Mouse (Mus musculus) limb, embryonic 10.5 days (tissue): ENCODE results near the gene Elane. TPM values are rescaled to one million over a fixed set of nuclear protein-coding genes. Genes with fewer than 3 reads are reported as not detected.
"Not testable (repeated sequence)": the region's sequence is repeated elsewhere in the genome, so short reads cannot be mapped to it uniquely, and the experiment has no call there.

Experiments used
- DNase-seq: peaks from one replicate; pipeline ENCODE4 v3.0.0-alpha.2; 2017; ENCODE audit warnings: low spot score
- H3K27ac ChIP-seq: fragments of 300-500 bp; sonication (generic); 2 replicates; pipeline ENCODE4 v1.5.1; 2016; ENCODE audit warnings: mild to moderate bottlenecking
- H3K27me3 ChIP-seq: fragments of 300-500 bp; sonication (generic); 2 replicates; pipeline ENCODE4 v1.6.1; 2016; ENCODE audit warnings: low read depth, mild to moderate bottlenecking; ENCODE audit not compliant: poor library complexity, severe bottlenecking
- H3K36me3 ChIP-seq: fragments of 300-500 bp; sonication (generic); 2 replicates; pipeline ENCODE4 v1.6.1; 2016; ENCODE audit warnings: mild to moderate bottlenecking, moderate library complexity
- H3K4me1 ChIP-seq: fragments of 300-500 bp; sonication (generic); 2 replicates; pipeline ENCODE4 v1.6.1; 2016
- H3K4me3 ChIP-seq: fragments of 300-500 bp; sonication (generic); 2 replicates; pipeline ENCODE4 v1.5.1; 2016; ENCODE audit warnings: mild to moderate bottlenecking, moderate library complexity
- H3K9me3 ChIP-seq: fragments of 300-500 bp; sonication (generic); replicated peaks from 2 replicates; pipeline ENCODE4 v1.6.1; 2016; ENCODE audit warnings: mild to moderate bottlenecking
- WGBS: fragments of 180-500 bp; shearing (Covaris S2); methylation state at CpG from one replicate; pipeline ENCODE4 v1.1.7; 2016; 5-methylcytosine and 5-hydroxymethylcytosine counted together
- polyA plus RNA-seq: library from polyadenylated mRNA; unstranded; fragments of >200 nt; fragmentation: Nextera tagmentation; extraction: Ambion mirVana; gene quantifications from 2 replicates; pipeline ENCODE4 v1.2.1, GENCODE M21; 2016

Elane gene
- polyA plus RNA-seq, 1 experiment from 2014 or later = not detected

GRCm38 (mm10) chr10:79874290-79874862, 11.7 kb upstream of the Elane start, which contains the start of the genes Prtn3 and Plppr3:
Gene Prtn3 (plus strand): TSS chr10:79874476.
Gene Plppr3 (minus strand): TSS chr10:79874634.
- peak within 1 kb of the TSS; percentile 98 for H3K27ac ChIP-seq
- H3K36me3 ChIP-seq = peaks cover 34% of the 10 kb centered on the region
- peak; percentile 89 for DNase-seq
- H3K4me3 ChIP-seq = peak within 1 kb of the TSS; percentile 88
- under 1% methylated on average over 56 of the region's 57 CpGs for WGBS
- H3K4me1 ChIP-seq = peaks cover 48% of the 10 kb centered on the region
- 0 out of 2 replicates have a peak, but pooled peaks cover 4% of the 10 kb centered on the region for H3K27me3 ChIP-seq
- H3K9me3 ChIP-seq = no peaks in the 10 kb centered on the region

- WGBS = 43% methylated on average over 1 of the region's 1 CpGs
- Histone ChIP-seq H3K36me3 (peaks cover 8% of the 10 kb centered on the region), H3K4me1 (peaks cover 65% of the 10 kb centered on the region), H3K27ac (no peak overlapping the region), H3K9me3 (no peaks in the 10 kb centered on the region), H3K27me3 (peaks cover 30% of the 10 kb centered on the region), H3K4me3 (no peak overlapping the region)
- no peak for DNase-seq
These were observed 8.9 kb upstream of the Elane start for GRCm38 (mm10) chr10:79877174-79877573.

DNA sequence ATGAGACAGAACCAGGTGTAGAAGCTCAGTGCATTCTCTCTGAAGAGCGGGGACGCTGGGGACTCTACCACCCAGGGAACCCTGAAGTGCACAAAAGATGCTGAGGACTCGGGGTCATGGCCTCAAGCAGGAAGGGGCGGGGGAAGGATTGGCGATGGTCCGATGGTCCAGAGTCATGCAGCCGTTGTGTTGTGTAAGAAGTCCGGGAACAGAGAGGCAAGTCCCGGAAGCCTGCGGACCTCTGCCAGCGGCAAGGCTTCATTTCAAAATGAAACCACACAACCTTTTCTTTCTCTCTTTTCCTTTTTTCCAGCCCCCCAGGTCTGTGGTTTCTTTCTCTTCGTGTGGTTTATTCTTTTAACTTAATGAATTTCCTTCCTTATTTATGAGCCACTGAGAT, 8.3 kb upstream of the Elane start:
- WGBS = 66% methylated on average over 12 of the region's 12 CpGs
- H3K36me3 ChIP-seq = peaks cover 2% of the 10 kb centered on the region
- H3K27ac ChIP-seq = no peak overlapping the region
- DNase-seq = no peak
- H3K9me3 ChIP-seq = no peaks in the 10 kb centered on the region
- no peak overlapping the region for H3K4me3 ChIP-seq
- peaks cover 66% of the 10 kb centered on the region for H3K4me1 ChIP-seq
- H3K27me3 ChIP-seq = peaks cover 36% of the 10 kb centered on the region

GRCm38 (mm10) chr10:79879527-79879926, 6.5 kb upstream of the Elane start:
- no peaks in the 10 kb centered on the region for H3K36me3 ChIP-seq
- no peak for DNase-seq
- H3K27me3 ChIP-seq = peaks cover 43% of the 10 kb centered on the region
- 0 out of 2 replicates have a peak overlapping the region, but pooled peaks have one; percentile 56 for H3K27ac ChIP-seq
- H3K9me3 ChIP-seq = no peaks in the 10 kb centered on the region
- H3K4me3 ChIP-seq = no peak overlapping the region
- H3K4me1 ChIP-seq = peaks cover 63% of the 10 kb centered on the region
- 63% methylated on average over 3 of the region's 3 CpGs for WGBS

DNA sequence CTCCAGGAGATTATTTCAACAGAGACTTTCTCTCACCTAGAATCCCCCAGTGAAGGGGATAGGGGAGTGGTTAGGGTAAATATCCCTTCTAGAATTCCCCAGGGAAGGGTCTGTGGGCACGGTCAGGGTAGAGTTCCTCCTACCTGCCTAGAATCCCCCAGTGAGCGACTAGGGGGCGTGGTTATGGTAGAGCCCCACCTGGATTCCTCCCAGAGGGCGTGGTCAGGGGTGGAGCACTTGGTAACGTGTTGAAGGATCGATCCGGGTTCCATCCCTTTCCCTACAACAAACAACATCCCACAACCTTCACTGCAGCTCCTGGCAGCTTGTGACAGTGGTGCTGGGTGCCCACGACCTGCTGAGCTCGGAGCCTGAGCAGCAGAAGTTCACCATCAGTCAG, 5.3 kb upstream of the Elane start:
- no peak for DNase-seq
- H3K27ac ChIP-seq = no peak overlapping the region; the same call in 1 of the 2 replicates
- no peak overlapping the region for H3K4me3 ChIP-seq

GRCm38 (mm10) chr10:79881981-79882380, 4.1 kb upstream of the Elane start:
- Histone ChIP-seq H3K27ac (peak overlapping the region; percentile 43; the same call in 1 of the 2 replicates), H3K27me3 (peaks cover 43% of the 10 kb centered on the region), H3K36me3 (no peaks in the 10 kb centered on the region), H3K4me3 (peak overlapping the region; percentile 41), H3K9me3 (no peaks in the 10 kb centered on the region), H3K4me1 (peaks cover 49% of the 10 kb centered on the region)
- 4% methylated on average over 22 of the region's 22 CpGs for WGBS
- DNase-seq = peak; percentile 58

More for the DNA sequence above, 5.3 kb upstream of the Elane start:
- no peaks in the 10 kb centered on the region for H3K36me3 ChIP-seq
- peaks cover 43% of the 10 kb centered on the region for H3K27me3 ChIP-seq
- H3K4me1 ChIP-seq = peaks cover 52% of the 10 kb centered on the region
- H3K9me3 ChIP-seq = no peaks in the 10 kb centered on the region
- WGBS = 13% methylated on average over 9 of the region's 9 CpGs

DNA sequence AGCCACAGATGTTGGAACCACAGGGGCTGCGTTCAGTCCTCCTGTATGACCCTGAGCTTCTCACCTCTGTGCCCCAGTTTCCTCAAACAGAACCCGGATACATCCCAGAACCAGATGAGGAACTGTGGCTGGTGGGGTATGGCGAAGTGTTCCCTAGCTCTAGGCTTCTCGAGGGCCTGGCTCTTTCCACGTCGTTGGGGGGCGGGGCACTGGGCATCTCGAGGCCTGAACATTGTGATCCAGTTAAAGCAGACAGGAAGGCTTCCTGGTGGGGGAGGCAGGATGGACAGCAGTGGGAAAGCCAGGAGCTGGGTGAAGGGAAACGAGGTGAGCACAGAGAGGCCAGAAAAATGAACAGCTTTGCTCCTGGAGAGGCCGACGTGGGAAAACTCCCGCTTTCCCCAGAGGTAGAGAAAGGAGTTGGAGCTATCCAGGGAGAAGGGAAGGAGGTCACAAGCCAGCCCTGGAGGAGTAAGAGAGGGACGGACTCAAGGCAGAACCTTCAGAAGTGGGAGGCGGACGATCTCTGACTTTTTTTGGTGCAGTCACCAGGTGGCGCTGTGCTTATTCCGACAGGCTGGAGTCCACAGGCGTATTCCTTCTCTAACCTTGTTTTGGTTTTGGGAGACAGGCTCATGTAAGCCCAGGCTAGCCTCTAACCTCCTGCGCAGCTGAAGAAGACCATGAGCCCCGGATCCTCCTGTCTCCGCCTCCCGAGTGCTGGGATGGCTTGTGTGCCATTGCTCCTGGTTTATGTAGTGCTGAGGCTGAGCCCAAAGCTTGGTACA, 2.6 kb upstream of the Elane start:
- Histone ChIP-seq H3K4me3 (no peak overlapping the region), H3K27me3 (peaks cover 43% of the 10 kb centered on the region), H3K27ac (peak overlapping the region; percentile 26; the same call in 1 of the 2 replicates), H3K9me3 (no peaks in the 10 kb centered on the region), H3K36me3 (no peaks in the 10 kb centered on the region), H3K4me1 (peaks cover 41% of the 10 kb centered on the region)
- WGBS = 18% methylated on average over 22 of the region's 22 CpGs
- DNase-seq = peak; percentile 87

- 77% methylated on average over 4 of the region's 4 CpGs for WGBS
- H3K27me3 ChIP-seq = peaks cover 41% of the 10 kb centered on the region
- no peaks in the 10 kb centered on the region for H3K9me3 ChIP-seq
These were observed 1.6 kb upstream of the Elane start for GRCm38 (mm10) chr10:79884446-79884845.

DNA sequence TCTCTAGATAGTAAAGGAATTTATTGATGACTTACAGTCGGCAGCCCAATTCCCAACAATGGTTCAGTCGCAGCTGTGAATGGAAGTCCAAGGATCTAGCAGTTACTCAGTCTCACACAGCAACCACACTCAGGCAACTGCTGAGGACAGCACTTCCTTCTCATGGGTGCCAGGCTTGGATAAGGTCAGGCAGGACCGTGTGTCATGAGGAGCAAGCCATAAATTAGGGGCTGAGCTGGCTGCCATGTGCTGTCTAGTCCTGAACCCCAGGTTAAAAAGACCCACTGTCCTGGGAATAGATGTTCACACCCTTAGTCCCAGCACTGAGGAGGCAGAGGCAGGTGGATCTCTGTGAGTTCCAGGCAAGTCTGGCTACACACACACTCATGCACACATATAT, 1.1 kb upstream of the Elane start:
- H3K36me3 ChIP-seq, DNase-seq, H3K9me3 ChIP-seq, H3K27ac ChIP-seq, H3K4me3 ChIP-seq: not testable (repeated sequence)
- 72% methylated on average over 3 of the region's 3 CpGs for WGBS
- peaks cover 36% of the 10 kb centered on the region for H3K4me1 ChIP-seq
- peaks cover 37% of the 10 kb centered on the region for H3K27me3 ChIP-seq

More at GRCm38 (mm10) chr10:79884446-79884845, 1.6 kb upstream of the Elane start:
- Histone ChIP-seq H3K4me1 (peaks cover 39% of the 10 kb centered on the region), H3K36me3 (no peaks in the 10 kb centered on the region), H3K4me3 (no peak overlapping the region), H3K27ac (no peak overlapping the region)
- DNase-seq = no peak

GRCm38 (mm10) chr10:79886611-79887010, 564 bp downstream of the Elane start:
- Histone ChIP-seq H3K27ac (no peak overlapping the region), H3K36me3 (no peaks in the 10 kb centered on the region), H3K9me3 (no peaks in the 10 kb centered on the region), H3K4me1 (peaks cover 27% of the 10 kb centered on the region), H3K4me3 (no peak overlapping the region), H3K27me3 (peaks cover 22% of the 10 kb centered on the region)
- DNase-seq = no peak
- 74% methylated on average over 8 of the region's 8 CpGs for WGBS

GRCm38 (mm10) chr10:79889386-79889785, 3.3 kb downstream of the Elane start:
- Histone ChIP-seq H3K9me3 (no peaks in the 10 kb centered on the region), H3K27me3 (no peaks in the 10 kb centered on the region), H3K36me3 (peaks cover 5% of the 10 kb centered on the region), H3K27ac (no peak overlapping the region), H3K4me1 (peaks cover 8% of the 10 kb centered on the region; the same call in 1 of the 2 replicates), H3K4me3 (no peak overlapping the region)
- 87% methylated on average over 2 of the region's 2 CpGs for WGBS
- no peak for DNase-seq

DNA sequence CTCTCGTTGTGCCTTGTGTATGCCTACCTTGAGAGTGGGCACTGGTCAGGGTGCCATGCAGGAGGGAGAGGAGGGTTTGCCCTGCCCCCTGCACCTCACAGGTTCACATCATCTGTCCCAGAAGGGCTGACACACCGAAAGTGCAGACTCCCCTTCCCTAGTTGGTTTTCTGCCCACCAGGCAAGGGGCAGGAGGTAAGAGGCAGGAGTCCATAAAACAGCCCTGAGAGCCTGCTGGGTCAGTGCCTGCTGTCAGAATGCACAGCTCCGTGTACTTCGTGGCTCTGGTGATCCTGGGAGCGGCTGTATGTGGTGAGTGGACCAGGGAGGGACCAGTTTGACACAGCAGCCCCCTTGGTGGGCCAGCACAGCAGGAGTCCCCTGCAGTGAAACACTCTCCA, 4.6 kb downstream of the Elane start, which contains the start of gene Cfd:
Gene Cfd (plus strand): TSS at position 184 of the 400 bp plus-strand sequence.
- H3K9me3 ChIP-seq = no peaks in the 10 kb centered on the region
- H3K36me3 ChIP-seq = peaks cover 14% of the 10 kb centered on the region
- no peak within 1 kb of the TSS for H3K4me3 ChIP-seq
- no peak for DNase-seq
- H3K27ac ChIP-seq = no peak within 1 kb of the TSS; the same call in 1 of the 2 replicates
- no peaks in the 10 kb centered on the region for H3K27me3 ChIP-seq
- peaks cover 8% of the 10 kb centered on the region; the same call in 1 of the 2 replicates for H3K4me1 ChIP-seq
- WGBS = 37% methylated on average over 5 of the region's 5 CpGs
